Mouse (Mus musculus) liver, adult (tissue): ENCODE results near the gene Gm1673.

Experiments
- GATA4 ChIP-seq: IDR thresholded peaks from 2 replicates; pipeline ENCODE4 v1.6.1; 2014; ENCODE audit warnings: mild to moderate bottlenecking, low read length; ENCODE audit not compliant: insufficient replicate concordance

Gm1673 gene

GRCm38 (mm10) chr5:34030101-34030500, 46.9 kb downstream of the Gm1673 start:
- no peak for TF ChIP-seq GATA4

- TF ChIP-seq GATA4: no peak
Observed at GRCm38 (mm10) chr5:34031022-34031421, 47.8 kb downstream of the Gm1673 start.

GRCm38 (mm10) chr5:34032520-34032919, 49.3 kb downstream of the Gm1673 start:
- no peak for TF ChIP-seq GATA4
